Mouse (Mus musculus) heart, adult 11 months (tissue): ENCODE data around the gene Pter.

ENCODE experiments used
- DNase-seq: peaks from one replicate; pipeline ENCODE4 v3.0.0; 2022

Pter gene

GRCm38 (mm10) chr2:12923804-12924591 lies at the start of gene Pter:
Gene Pter, plus strand, starts transcription at chr2:12924041.
- DNase-seq = peak; percentile 99

DNA sequence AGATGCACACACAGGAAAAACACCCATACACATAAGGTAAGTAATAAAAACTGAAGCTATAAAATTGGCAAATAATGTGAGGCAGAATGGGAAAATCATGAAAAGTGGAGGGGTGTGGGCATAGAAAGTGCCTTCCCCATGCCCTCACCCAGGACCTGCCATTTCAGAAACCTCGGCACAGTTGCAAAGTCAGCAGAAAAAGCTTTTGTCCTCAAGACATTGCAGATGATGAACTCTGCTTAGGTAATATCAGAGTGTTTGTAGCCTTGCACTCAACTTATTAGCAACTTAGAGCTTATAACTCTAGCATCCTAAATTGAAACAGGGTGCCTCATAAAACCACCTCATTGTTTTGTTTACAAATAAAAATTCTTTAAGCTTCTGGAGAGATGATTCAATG lies 49.6 kb upstream of the Pter start:
- DNase-seq = no peak

DNA sequence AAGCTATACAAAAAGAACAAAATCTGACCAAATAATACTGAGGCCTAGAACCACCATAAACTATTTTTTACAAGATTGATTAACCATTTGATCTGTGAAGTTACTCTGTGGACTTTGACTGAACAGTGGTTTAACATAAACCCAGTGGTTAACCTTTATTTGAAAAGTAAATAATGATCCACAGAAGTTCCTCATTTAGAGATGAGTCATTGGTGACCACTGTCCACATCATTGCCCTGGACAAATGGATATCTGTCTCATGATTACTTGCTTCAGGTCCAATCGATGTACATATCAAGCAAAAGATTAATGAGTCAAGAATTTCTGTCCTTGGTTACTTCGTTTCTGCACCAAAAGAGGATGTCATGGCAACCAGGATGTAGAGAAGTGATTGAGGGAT lies 44.3 kb upstream of the Pter start:
- no peak for DNase-seq

DNA sequence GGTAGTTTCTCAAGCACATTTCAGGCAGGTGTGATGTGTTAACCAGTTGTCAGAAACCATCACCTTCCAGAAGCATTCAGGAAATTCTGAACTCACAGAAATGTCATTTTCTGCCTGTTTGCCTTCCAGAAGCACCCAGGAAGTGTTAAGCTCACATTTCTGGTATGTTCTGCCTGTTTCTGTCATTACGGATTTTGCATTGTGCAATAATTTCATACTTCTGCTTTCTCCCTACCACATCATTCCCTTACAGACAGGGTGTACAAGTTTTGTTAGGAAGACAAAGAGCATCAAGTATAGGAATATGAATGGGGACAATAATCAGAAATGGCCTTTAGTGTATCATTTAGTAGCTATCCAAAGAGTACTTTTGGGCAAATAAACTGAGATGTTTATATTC lies 42.8 kb upstream of the Pter start:
- no peak for DNase-seq

GRCm38 (mm10) chr2:12883276-12883914 lies 40.4 kb upstream of the Pter start:
- DNase-seq = peak; percentile 89

GRCm38 (mm10) chr2:12887015-12887414 lies 36.8 kb upstream of the Pter start:
- DNase-seq = no peak

GRCm38 (mm10) chr2:12905786-12906185 lies 18.1 kb upstream of the Pter start:
- no peak for DNase-seq

GRCm38 (mm10) chr2:12925643-12926042 lies 1.8 kb downstream of the Pter start:
- DNase-seq = no peak

DNA sequence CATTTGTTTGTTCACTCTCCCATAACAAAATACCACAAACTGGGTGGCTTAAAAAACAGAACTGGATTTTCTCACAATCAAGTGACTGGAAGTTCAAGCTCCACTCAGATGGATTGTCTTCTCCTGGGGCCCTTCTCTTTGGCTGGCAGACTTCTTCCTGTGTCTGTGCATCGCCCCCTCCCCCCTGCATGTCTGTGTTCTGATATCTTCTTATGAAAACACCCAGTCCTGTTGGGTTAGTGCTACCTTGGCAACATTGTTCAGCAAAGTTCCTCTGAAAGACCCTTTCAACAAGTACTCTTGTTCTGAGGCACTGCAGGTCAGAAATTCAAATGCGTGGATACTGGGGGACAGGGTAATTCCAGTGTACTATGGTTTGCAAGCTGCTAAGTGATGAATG lies 6.5 kb downstream of the Pter start:
- DNase-seq = peak; percentile 66

DNA sequence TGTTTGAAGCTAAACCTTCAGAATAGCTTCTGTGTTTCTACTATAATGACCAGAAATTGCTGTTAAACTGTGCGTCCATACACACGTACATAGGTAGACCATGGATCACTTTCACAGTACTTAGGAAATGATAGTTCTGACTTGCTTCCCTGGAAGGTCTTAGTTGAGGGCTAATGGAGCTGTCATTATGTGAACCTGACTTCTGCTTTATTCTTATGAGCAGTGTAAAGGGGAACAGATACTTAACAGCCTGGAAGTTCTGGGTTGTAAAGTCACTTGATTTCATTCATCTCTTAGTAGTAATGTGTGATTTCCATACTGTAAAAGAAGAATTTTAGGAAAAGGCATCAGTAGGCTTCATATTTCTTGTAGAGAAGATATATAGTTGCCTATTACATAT lies 10.1 kb downstream of the Pter start:
- peak; percentile 31 for DNase-seq

DNA sequence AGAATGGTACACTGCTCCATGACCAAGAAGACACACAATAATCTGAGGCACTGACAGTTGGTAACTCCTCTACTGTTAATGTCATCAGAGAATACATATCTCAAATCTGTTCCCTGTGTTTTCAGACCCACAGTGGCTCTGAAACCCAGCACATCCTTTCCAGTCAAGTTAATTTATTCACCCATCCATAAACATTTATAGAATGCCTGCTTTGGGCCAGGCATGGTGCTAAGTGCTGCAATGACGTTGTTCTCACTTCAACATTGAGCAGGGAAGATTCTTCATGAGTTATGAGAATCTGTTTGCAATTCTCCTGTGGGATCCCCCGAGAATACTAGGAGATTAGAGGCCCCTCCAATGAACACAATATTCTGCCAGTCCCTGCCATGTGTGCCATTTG lies 11.4 kb downstream of the Pter start:
- DNase-seq = peak; percentile 41

GRCm38 (mm10) chr2:12937461-12938217 lies 13.8 kb downstream of the Pter start:
- peak; percentile 33 for DNase-seq

DNA sequence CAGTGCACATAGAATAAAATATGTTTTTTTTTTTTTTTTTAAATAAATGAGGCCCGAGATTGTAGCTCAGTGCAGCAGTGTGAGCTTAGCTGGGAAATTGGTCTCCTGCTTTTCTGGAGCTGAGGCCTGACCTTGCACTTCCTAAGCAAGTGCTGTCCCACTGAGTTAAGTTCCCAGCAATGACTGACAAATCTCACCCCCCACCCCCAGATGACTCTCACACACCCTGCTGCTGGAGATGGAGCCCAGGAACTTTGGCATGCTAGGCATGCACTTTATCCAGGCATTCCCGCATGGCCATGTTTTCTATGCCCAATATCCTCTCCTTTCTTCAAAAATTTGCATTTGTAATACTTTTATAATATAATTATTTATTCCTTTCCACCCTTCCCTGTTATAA lies 14.8 kb downstream of the Pter start:
- peak; percentile 36 for DNase-seq

GRCm38 (mm10) chr2:12956703-12957424 lies 33.0 kb downstream of the Pter start:
- no peak for DNase-seq

- DNase-seq = peak; percentile 65
Measured at GRCm38 (mm10) chr2:12970049-12970724, 46.3 kb downstream of the Pter start.

DNA sequence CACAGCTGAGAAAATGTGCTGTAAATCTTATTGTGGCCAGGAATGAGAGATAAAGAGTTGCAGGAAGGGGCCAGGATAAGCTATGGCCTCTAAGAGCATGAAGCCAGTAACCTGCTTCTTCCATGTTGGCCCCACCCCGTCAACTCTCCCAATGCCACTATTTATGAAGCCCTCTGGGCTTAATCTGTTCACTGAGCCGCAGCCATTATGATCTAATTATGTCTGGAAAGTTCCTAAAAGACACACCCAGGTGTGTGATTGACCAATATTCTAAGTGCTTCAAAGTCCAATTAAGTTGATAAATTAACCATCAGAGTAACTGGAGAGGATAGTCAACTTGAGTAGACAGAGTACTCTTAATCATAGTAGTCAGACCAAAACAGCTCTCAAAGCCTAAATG lies 49.9 kb downstream of the Pter start:
- no peak for DNase-seq

- no peak for DNase-seq
Measured at GRCm38 (mm10) chr2:12977367-12977766, 53.5 kb downstream of the Pter start.

DNA sequence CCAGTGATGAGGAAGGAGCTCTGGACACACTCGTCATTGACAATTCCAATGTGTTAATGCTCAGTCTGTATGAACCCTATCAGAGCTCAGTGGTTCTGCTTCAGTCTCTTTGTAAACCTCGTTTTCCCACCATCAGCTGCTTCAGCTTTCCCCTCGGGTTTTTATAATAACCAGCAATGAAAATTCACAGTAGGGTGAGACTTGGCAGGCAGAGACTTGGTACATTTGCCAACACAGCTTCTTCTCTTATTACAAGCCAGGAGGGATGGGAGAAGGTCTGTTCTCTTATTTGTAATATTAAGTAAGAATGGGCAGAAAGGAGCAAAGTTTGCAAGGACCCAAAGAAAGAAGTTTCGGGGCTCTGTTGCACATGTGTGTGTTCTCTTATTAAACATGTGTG lies 54.9 kb downstream of the Pter start:
- no peak for DNase-seq

DNA sequence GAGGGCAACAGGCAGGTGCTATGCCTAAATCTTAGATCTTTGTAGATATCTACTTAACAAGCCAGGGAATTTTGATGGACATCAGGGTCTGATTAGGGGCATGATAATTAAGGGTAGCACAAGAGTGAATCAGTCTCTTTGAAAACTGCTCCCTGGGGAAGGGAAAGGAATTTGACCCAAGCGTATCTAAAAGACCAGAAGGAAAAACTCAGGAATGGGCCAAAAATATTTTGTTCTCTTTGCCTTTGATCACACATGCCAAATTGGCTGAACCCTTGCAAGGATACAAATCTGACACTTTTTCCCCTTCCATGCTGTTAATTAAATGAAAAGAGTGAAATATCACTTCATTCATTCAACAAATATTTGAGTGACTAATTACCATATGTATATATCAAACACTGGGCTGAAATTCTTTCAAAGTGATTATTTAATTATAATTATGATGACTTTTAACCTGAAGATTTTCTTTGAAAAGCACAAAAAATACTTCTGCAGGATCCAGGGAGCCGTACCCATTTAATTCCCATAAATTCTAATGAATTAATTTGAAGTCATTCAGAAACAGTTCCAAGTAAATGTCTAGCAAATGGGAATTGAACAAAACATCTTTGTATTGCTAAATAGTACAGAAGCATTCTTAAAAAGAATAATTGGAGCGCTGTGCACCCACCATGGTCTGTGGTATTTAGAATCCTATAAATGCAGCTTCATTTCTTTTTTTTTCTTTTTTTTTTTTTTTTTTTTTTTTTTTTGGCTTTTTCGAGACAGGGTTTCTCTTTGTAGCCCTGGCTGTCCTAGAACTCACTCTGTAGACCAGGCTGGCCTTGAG lies 61.3 kb downstream of the Pter start:
- no peak for DNase-seq

GRCm38 (mm10) chr2:13000026-13000425 lies 76.2 kb downstream of the Pter start:
- no peak for DNase-seq

GRCm38 (mm10) chr2:13008433-13008832 lies 84.6 kb downstream of the Pter start:
- DNase-seq = no peak
